Mouse (Mus musculus) testis, adult 2 months (tissue): Measurements from ENCODE around the gene Npy5r.

Source experiments
- CTCF ChIP-seq: fragments of 200-500 bp; IDR thresholded peaks from 2 replicates; pipeline ENCODE4 v1.5.1; 2012; ENCODE audit warnings: low read depth, mild to moderate bottlenecking, inconsistent platforms, low read length, moderate library complexity; ENCODE audit not compliant: control insufficient read depth, insufficient read depth, insufficient replicate concordance
- POLR2A ChIP-seq: fragments of 200-500 bp; IDR thresholded peaks from 2 replicates; pipeline ENCODE4 v1.6.1; 2012; ENCODE audit warnings: low read depth, mild to moderate bottlenecking, inconsistent platforms, low read length, moderate library complexity; ENCODE audit not compliant: control insufficient read depth

- TF ChIP-seq CTCF (no peak), POLR2A (no peak)
These were observed 871 bp upstream of the Npy5r start for GRCm38 (mm10) chr8:66688799-66689198.
